Mouse (Mus musculus) intestine, postnatal 0 days (tissue): Measurements from ENCODE around the gene A630095N17Rik. TPM values are rescaled to one million over a fixed set of nuclear protein-coding genes. Genes with fewer than 3 reads are reported as not detected.

Experiments
- ATAC-seq: fragments of 200-750 bp; cut with Nextera tagmentation; 2 replicates; pipeline ENCODE4 v1.8.0; 2017; ENCODE audit warnings: mild to moderate bottlenecking, moderate TSS enrichment, moderate library complexity
- H3K27ac ChIP-seq: fragments of 300-500 bp; sonication (generic); 2 replicates; pipeline ENCODE4 v1.5.1; 2014; ENCODE audit warnings: mild to moderate bottlenecking, low read depth, low read length, moderate library complexity
- H3K27me3 ChIP-seq: fragments of 300-500 bp; sonication (generic); replicated peaks from 2 replicates; pipeline ENCODE4 v1.6.1; 2014; ENCODE audit warnings: low read length, mixed read lengths; ENCODE audit not compliant: control insufficient read depth, insufficient read depth
- H3K36me3 ChIP-seq: fragments of 300-500 bp; sonication (generic); 2 replicates; pipeline ENCODE4 v1.6.1; 2014; ENCODE audit warnings: mild to moderate bottlenecking, moderate library complexity; ENCODE audit not compliant: control insufficient read depth, insufficient read depth
- H3K4me1 ChIP-seq: fragments of 300-500 bp; sonication (generic); replicated peaks from 2 replicates; pipeline ENCODE4 v1.6.1; 2014; ENCODE audit warnings: antibody characterized with exemption, low read length, mixed read lengths; ENCODE audit not compliant: control insufficient read depth, insufficient read depth
- H3K4me2 ChIP-seq: fragments of 300-500 bp; sonication (generic); replicated peaks from 2 replicates; pipeline ENCODE4 v1.6.1; 2014; ENCODE audit warnings: low read depth, mild to moderate bottlenecking, moderate library complexity
- H3K4me3 ChIP-seq: fragments of 300-500 bp; sonication (generic); 2 replicates; pipeline ENCODE4 v1.5.1; 2014; ENCODE audit warnings: low read depth, low read length
- H3K9ac ChIP-seq: fragments of 300-500 bp; sonication (generic); 2 replicates; pipeline ENCODE4 v1.6.1; 2014; ENCODE audit warnings: mild to moderate bottlenecking, low read depth, low read length
- H3K9me3 ChIP-seq: fragments of 300-500 bp; sonication (generic); 2 replicates; pipeline ENCODE4 v1.6.1; 2016; ENCODE audit warnings: mixed run types; ENCODE audit not compliant: control insufficient read depth
- CTCF ChIP-seq: sonication (generic); IDR thresholded peaks from 2 replicates; pipeline ENCODE4 v1.5.1; 2016; ENCODE audit warnings: low read depth, mild to moderate bottlenecking, control low read depth, antibody characterized with exemption, moderate library complexity
- WGBS: fragments of 180-500 bp; shearing (Covaris S2); extraction: QIAGEN DNeasy Blood & Tissue Kit; methylation state at CpG from one replicate; pipeline ENCODE4 v1.1.7; 2014; 5-methylcytosine and 5-hydroxymethylcytosine counted together
- polyA plus RNA-seq: library from polyadenylated mRNA; unstranded; fragments of >200 nt; fragmentation: Nextera tagmentation; extraction: Ambion mirVana; gene quantifications from 2 replicates; pipeline ENCODE4 v1.2.1, GENCODE M21; 2015

A630095N17Rik gene
- polyA plus RNA-seq, 1 experiment from 2014 or later = not detected

- WGBS = 73% methylated on average over 4 of the region's 4 CpGs
- no peak for ATAC-seq
- Histone ChIP-seq H3K4me1 (no peaks in the 10 kb centered on the region; the same call in 1 of the 2 replicates), H3K27me3 (no peaks in the 10 kb centered on the region), H3K27ac (no peak overlapping the region), H3K9me3 (no peaks in the 10 kb centered on the region), H3K4me2 (no peak overlapping the region), H3K4me3 (no peak overlapping the region), H3K36me3 (no peaks in the 10 kb centered on the region), H3K9ac (no peak overlapping the region)
- TF ChIP-seq CTCF = no peak
Observed at GRCm38 (mm10) chr1:75231224-75231623, 678 bp downstream of the A630095N17Rik start.

- WGBS = 63% methylated on average over 7 of the region's 7 CpGs
- H3K27me3 ChIP-seq = no peaks in the 10 kb centered on the region
- no peak overlapping the region for H3K9ac ChIP-seq
- H3K4me3 ChIP-seq = no peak overlapping the region
- H3K36me3 ChIP-seq = no peaks in the 10 kb centered on the region
- no peak for TF ChIP-seq CTCF
- no peaks in the 10 kb centered on the region; the same call in 1 of the 2 replicates for H3K4me1 ChIP-seq
- H3K9me3 ChIP-seq = no peaks in the 10 kb centered on the region
- ATAC-seq = no peak
- no peak overlapping the region for H3K4me2 ChIP-seq
- no peak overlapping the region for H3K27ac ChIP-seq
Observed at GRCm38 (mm10) chr1:75230335-75230994, 1.4 kb downstream of the A630095N17Rik start.

GRCm38 (mm10) chr1:75229158-75229557 lies 2.7 kb downstream of the A630095N17Rik start:
- Histone ChIP-seq H3K4me3 (no peak overlapping the region), H3K4me1 (no peaks in the 10 kb centered on the region), H3K9me3 (no peaks in the 10 kb centered on the region), H3K27me3 (no peaks in the 10 kb centered on the region), H3K36me3 (no peaks in the 10 kb centered on the region), H3K4me2 (no peak overlapping the region), H3K27ac (no peak overlapping the region), H3K9ac (no peak overlapping the region)
- 68% methylated on average over 4 of the region's 4 CpGs for WGBS
- TF ChIP-seq CTCF = no peak
- ATAC-seq = no peak

GRCm38 (mm10) chr1:75227653-75228052 lies 4.2 kb downstream of the A630095N17Rik start:
- 84% methylated on average over 1 of the region's 1 CpGs for WGBS
- Histone ChIP-seq H3K4me1 (no peaks in the 10 kb centered on the region), H3K27me3 (no peaks in the 10 kb centered on the region), H3K36me3 (no peaks in the 10 kb centered on the region), H3K9me3 (no peaks in the 10 kb centered on the region), H3K4me2 (no peak overlapping the region), H3K4me3 (no peak overlapping the region), H3K27ac (no peak overlapping the region), H3K9ac (no peak overlapping the region)
- TF ChIP-seq CTCF = no peak
- no peak for ATAC-seq

GRCm38 (mm10) chr1:75226138-75226537 lies 5.8 kb downstream of the A630095N17Rik start:
- Histone ChIP-seq H3K4me3 (no peak overlapping the region), H3K9me3 (no peaks in the 10 kb centered on the region), H3K4me2 (no peak overlapping the region), H3K36me3 (no peaks in the 10 kb centered on the region), H3K4me1 (no peaks in the 10 kb centered on the region), H3K27ac (no peak overlapping the region), H3K27me3 (peaks cover 3% of the 10 kb centered on the region; the same call in 1 of the 2 replicates), H3K9ac (no peak overlapping the region)
- TF ChIP-seq CTCF = no peak
- WGBS = 62% methylated on average over 2 of the region's 2 CpGs
- ATAC-seq = no peak

GRCm38 (mm10) chr1:75225473-75225872 lies 6.4 kb downstream of the A630095N17Rik start:
- Histone ChIP-seq H3K9me3 (no peaks in the 10 kb centered on the region), H3K9ac (no peak overlapping the region), H3K27ac (no peak overlapping the region), H3K4me3 (no peak overlapping the region), H3K36me3 (no peaks in the 10 kb centered on the region), H3K4me2 (no peak overlapping the region), H3K27me3 (peaks cover 10% of the 10 kb centered on the region; the same call in 1 of the 2 replicates), H3K4me1 (no peaks in the 10 kb centered on the region; the same call in 1 of the 2 replicates)
- no peak for ATAC-seq
- WGBS = 73% methylated on average over 3 of the region's 3 CpGs
- TF ChIP-seq CTCF = no peak
